Comparison of ENCODE assay signal across 23 mouse cellular contexts in the genomic region with DNA sequence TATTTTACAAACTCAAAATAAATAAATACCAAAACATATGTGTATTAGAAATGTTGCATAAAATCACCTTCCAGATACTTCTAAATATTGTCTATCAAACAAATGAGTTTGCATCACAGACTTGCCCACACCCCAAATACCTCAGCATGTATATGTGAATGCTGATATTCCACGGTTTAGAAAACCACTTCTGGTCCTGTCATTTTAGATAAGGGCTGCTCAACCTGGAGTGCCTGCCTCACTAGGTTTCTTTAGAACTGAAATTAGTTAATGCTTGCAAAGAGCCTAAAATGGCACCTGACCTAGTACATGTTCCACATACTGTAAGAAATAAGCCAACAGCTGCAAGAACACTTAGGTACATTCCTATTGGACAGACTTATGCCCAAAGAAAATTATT. TPM values are rescaled to one million over a fixed set of nuclear protein-coding genes. Genes with fewer than 3 reads are reported as not detected.
A peak's percentile ranks its signal among the peaks of the same experiment; 100 is the strongest.
DNase-seq lines count a peak whose midpoint lies in the region; ATAC-seq and TF ChIP-seq lines count a peak whose summit lies in the region.
"Had no signal": no experiment of that assay in that cellular context is flagged by ENCODE, and none has a peak within 500 bp of the region (broad histone marks: within the 10 kb centered on the region; RNA-seq: fewer than 3 reads in every experiment).

No protein-coding gene starts in this region.

- no peaks in the 10 kb centered on the region for H3K9me3 ChIP-seq in G1E (replicated peaks)
- no peaks in the 10 kb centered on the region for H3K9me3 ChIP-seq in liver, embryonic 13.5 days (replicated peaks)
- H3K9me3 ChIP-seq in liver, postnatal 0 days (ENCODE audit: low read length): no peaks in the 10 kb centered on the region
- H3K9me3 ChIP-seq in midbrain, embryonic 14.5 days (ENCODE audit: control insufficient read depth, low read length): no peaks in the 10 kb centered on the region
- H3K9me3 ChIP-seq: embryonic facial prominence, embryonic 15.5 days; forebrain, embryonic 10.5 days; heart, embryonic 10.5 days; hindbrain, embryonic 12.5 days had no signal

- H3K4me1 ChIP-seq in G1E (ENCODE audit: insufficient read depth, low read depth, low read length): peaks cover 61% of the 10 kb centered on the region
- peaks cover 62% of the 10 kb centered on the region for H3K4me1 ChIP-seq in liver, embryonic 13.5 days (replicated peaks)
- H3K4me1 ChIP-seq in liver, postnatal 0 days (ENCODE audit: insufficient read depth): peaks cover 21% of the 10 kb centered on the region
- H3K4me1 ChIP-seq in midbrain, embryonic 14.5 days (ENCODE audit: control insufficient read depth, insufficient read depth, low read length): peaks cover 21% of the 10 kb centered on the region

- H3K27me3 ChIP-seq in G1E (ENCODE audit: insufficient read depth, low read length): no peaks in the 10 kb centered on the region
- H3K27me3 ChIP-seq in liver, embryonic 13.5 days: peaks cover 5% of the 10 kb centered on the region; the same call in 1 of the 2 replicates
- H3K27me3 ChIP-seq in liver, postnatal 0 days (ENCODE audit: insufficient read depth, low read length): no peaks in the 10 kb centered on the region
- H3K27me3 ChIP-seq in midbrain, embryonic 14.5 days (ENCODE audit: control insufficient read depth, insufficient read depth, low read length): no peaks in the 10 kb centered on the region
- H3K27me3 ChIP-seq: embryonic facial prominence, embryonic 15.5 days; hindbrain, embryonic 12.5 days had no signal

- H3K4me3 ChIP-seq in G1E (ENCODE audit: low read depth, low read length): no peak overlapping the region; the same call in 1 of the 2 replicates
- no peak overlapping the region for H3K4me3 ChIP-seq in liver, embryonic 13.5 days (replicated peaks)
- no peak overlapping the region for H3K4me3 ChIP-seq in liver, postnatal 0 days (ENCODE audit: low read depth, low read length)
- H3K4me3 ChIP-seq in midbrain, embryonic 14.5 days (replicated peaks; ENCODE audit: low read depth, low read length): no peak overlapping the region
- H3K4me3 ChIP-seq: embryonic facial prominence, embryonic 15.5 days; erythroblast, embryonic 14.5 days; forebrain, embryonic 10.5 days; heart, embryonic 10.5 days; hindbrain, embryonic 12.5 days had no signal

- peak; percentile 90 for ATAC-seq in G1E (ENCODE audit: extremely low read depth, insufficient number of reproducible peaks, low FRiP score, poor library complexity, severe bottlenecking)
- peak; percentile 74 for ATAC-seq in liver, embryonic 13.5 days (ENCODE audit: low read depth)
- peak; percentile 43; the same call in 1 of the 2 replicates for ATAC-seq in liver, postnatal 0 days
- no peak for ATAC-seq in midbrain, embryonic 14.5 days (ENCODE audit: low FRiP score, low TSS enrichment)
- ATAC-seq: forebrain, embryonic 14.5 days; hindbrain, postnatal 0 days had no signal

- no peak for TF ChIP-seq EP300 in liver, postnatal 0 days (IDR thresholded peaks at IDR 0.05; ENCODE audit: low read depth)

- no peak overlapping the region for H3K27ac ChIP-seq in liver, embryonic 13.5 days
- H3K27ac ChIP-seq in liver, postnatal 0 days (ENCODE audit: low read depth): no peak overlapping the region
- no peak overlapping the region for H3K27ac ChIP-seq in midbrain, embryonic 14.5 days (replicated peaks; ENCODE audit: low read depth, low read length)
- H3K27ac ChIP-seq: embryonic facial prominence, embryonic 15.5 days; forebrain, embryonic 10.5 days; heart, embryonic 10.5 days; hindbrain, embryonic 12.5 days had no signal

- no peak overlapping the region for H3K4me2 ChIP-seq in liver, embryonic 13.5 days
- H3K4me2 ChIP-seq in liver, postnatal 0 days (ENCODE audit: low read depth, low read length): no peak overlapping the region
- H3K4me2 ChIP-seq in midbrain, embryonic 14.5 days (ENCODE audit: low read length): no peak overlapping the region
- H3K4me2 ChIP-seq: embryonic facial prominence, embryonic 15.5 days; hindbrain, embryonic 12.5 days had no signal

- no peak overlapping the region for H3K9ac ChIP-seq in liver, embryonic 13.5 days
- H3K9ac ChIP-seq in liver, postnatal 0 days (replicated peaks): no peak overlapping the region
- H3K9ac ChIP-seq in midbrain, embryonic 14.5 days (replicated peaks; ENCODE audit: low read length): no peak overlapping the region
- H3K9ac ChIP-seq: embryonic facial prominence, embryonic 15.5 days; hindbrain, embryonic 12.5 days had no signal

- H3K36me3 ChIP-seq in G1E (replicated peaks): peaks cover 25% of the 10 kb centered on the region
- H3K36me3 ChIP-seq in liver, embryonic 13.5 days: no peaks in the 10 kb centered on the region
- H3K36me3 ChIP-seq in liver, postnatal 0 days (replicated peaks; ENCODE audit: insufficient read depth, low read length): no peaks in the 10 kb centered on the region
- H3K36me3 ChIP-seq in midbrain, embryonic 14.5 days (ENCODE audit: control insufficient read depth, insufficient read depth, low read length): no peaks in the 10 kb centered on the region
- H3K36me3 ChIP-seq: embryonic facial prominence, embryonic 15.5 days; hindbrain, embryonic 12.5 days had no signal

- TF ChIP-seq CTCF in G1E (IDR thresholded peaks at IDR 0.05; ENCODE audit: low read depth, low read length): no peak
- no peak for TF ChIP-seq CTCF in liver, postnatal 0 days (IDR thresholded peaks at IDR 0.05; ENCODE audit: low read depth)

- peak; percentile 26 for DNase-seq in G1E (ENCODE audit: low spot score)
- DNase-seq in c-Kit-positive CD71-positive TER-119-negative erythroid progenitor cells, embryonic 14.5 days (ENCODE audit: low read depth): peak; percentile 31
- DNase-seq in liver, embryonic 13.5 days: no peak
- DNase-seq in liver, postnatal 0 days: no peak
- DNase-seq in midbrain, embryonic 14.5 days: no peak
- no peak for DNase-seq in kidney, postnatal 4 days
- no peak for DNase-seq in right cerebral cortex, postnatal 4 days
- DNase-seq in layer of hippocampus, adult 11-12 months (ENCODE audit: low spot score): no peak
- DNase-seq: adrenal gland, adult 8-10 months; adrenal gland, postnatal 36 days; cerebellum, adult 18-20 months; cerebellum, postnatal 10 days; embryo, embryonic 11 days; heart, adult 18-20 months; heart, postnatal 10 days; heart, postnatal 4 days had no signal

- 13% methylated on average over 1 of the region's 1 CpGs for WGBS in liver, embryonic 13.5 days (ENCODE audit: insufficient replicate concordance)
- WGBS in liver, postnatal 0 days (ENCODE audit: insufficient replicate concordance): 40% methylated on average over 1 of the region's 1 CpGs
- WGBS in midbrain, embryonic 14.5 days: 92% methylated on average over 1 of the region's 1 CpGs

RNA-seq across cellular contexts. Expression of a gene that starts 5.7 kb away (rescaled TPM):
- total RNA-seq in G1E (2014; fragmentation: Nextera tagmentation): 34.7 and 37.2 TPM in 2 replicates
- 1.6 and 1.9 TPM in 2 replicates for total RNA-seq in G1E (2017)
- polyA plus RNA-seq in G1E (2012): 3.4 and 4.0 TPM in 2 replicates
- polyA plus RNA-seq in liver, embryonic 13.5 days (2015; fragmentation: Nextera tagmentation; extraction: Ambion mirVana): 31.9 and 36.0 TPM in 2 replicates
- polyA plus RNA-seq in liver, postnatal 0 days (2015; fragmentation: Nextera tagmentation; extraction: Ambion mirVana): 26.6 and 33.4 TPM in 2 replicates
- 138 and 159 TPM in 2 replicates for polyA plus RNA-seq in midbrain, embryonic 14.5 days (2014; fragmentation: Nextera tagmentation; extraction: Ambion mirVana)

Comparison
In these comparisons a context has a peak if more than half of its experiments do, and no peak if none do; other contexts are left out.
1. DNase-seq: peak in G1E (single experiment) and c-Kit-positive CD71-positive TER-119-negative erythroid progenitor cells, embryonic 14.5 days (single experiment); none in liver, embryonic 13.5 days (single experiment), liver, postnatal 0 days (single experiment), midbrain, embryonic 14.5 days (single experiment), kidney, postnatal 4 days (0 of 2), right cerebral cortex, postnatal 4 days (single experiment) and layer of hippocampus, adult 11-12 months (single experiment).